Mouse (Mus musculus): Measurements from ENCODE around the gene Six3. TPM values are rescaled to one million over a fixed set of nuclear protein-coding genes. Genes with fewer than 3 reads are reported as not detected.

The Six3 gene
- total RNA-seq, 2 experiments from 2014 or later = 0.20 TPM; not detected in 1

- Histone ChIP-seq H3K4me3 (no peak overlapping the region), H3K27ac (no peak overlapping the region)
These were observed 10.6 kb downstream of the Six3 start for GRCm38 (mm10) chr17:85624051-85624420.

GRCm38 (mm10) chr17:85624981-85625940, 11.9 kb downstream of the Six3 start:
- H3K4me3 ChIP-seq = no peak overlapping the region

More at GRCm38 (mm10) chr17:85624051-85624420, 10.6 kb downstream of the Six3 start:
- DNase-seq (ENCODE audit: low spot score in 2 of 2) = no peak
- no peak for TF ChIP-seq CTCF (conservative IDR thresholded peaks at IDR 0.05)

GRCm38 (mm10) chr17:85626091-85626860, 12.9 kb downstream of the Six3 start:
- TF ChIP-seq CTCF (conservative IDR thresholded peaks at IDR 0.05) = no peak
- H3K4me3 ChIP-seq = no peak overlapping the region

More at GRCm38 (mm10) chr17:85624981-85625940, 11.9 kb downstream of the Six3 start:
- H3K27ac ChIP-seq = no peak overlapping the region
- no peak for TF ChIP-seq CTCF (conservative IDR thresholded peaks at IDR 0.05)
- DNase-seq (ENCODE audit: low spot score in 2 of 2) = no peak

GRCm38 (mm10) chr17:85627751-85628150, 14.3 kb downstream of the Six3 start:
- no peak for DNase-seq (ENCODE audit: low spot score in 2 of 2)
- TF ChIP-seq CTCF (conservative IDR thresholded peaks at IDR 0.05) = no peak
- Histone ChIP-seq H3K27ac (no peak overlapping the region), H3K4me3 (no peak overlapping the region)

More at GRCm38 (mm10) chr17:85626091-85626860, 12.9 kb downstream of the Six3 start:
- no peak for DNase-seq (ENCODE audit: low spot score in 2 of 2)
- no peak overlapping the region for H3K27ac ChIP-seq

- DNase-seq (ENCODE audit: low spot score in 2 of 2) = no peak
- no peak for TF ChIP-seq CTCF (conservative IDR thresholded peaks at IDR 0.05)
- no peak overlapping the region for H3K27ac ChIP-seq
- H3K4me3 ChIP-seq = no peak overlapping the region
These were observed 15.4 kb downstream of the Six3 start for GRCm38 (mm10) chr17:85628811-85629210.

GRCm38 (mm10) chr17:85629396-85629795, 16.0 kb downstream of the Six3 start:
- Histone ChIP-seq H3K27ac (no peak overlapping the region), H3K4me3 (no peak overlapping the region)
- DNase-seq (ENCODE audit: low spot score in 2 of 2) = no peak
- no peak for TF ChIP-seq CTCF (conservative IDR thresholded peaks at IDR 0.05)

- H3K4me3 ChIP-seq = no peak overlapping the region
- TF ChIP-seq CTCF (conservative IDR thresholded peaks at IDR 0.05) = no peak
- no peak overlapping the region for H3K27ac ChIP-seq
- DNase-seq (ENCODE audit: low spot score in 2 of 2) = no peak
These were observed 17.1 kb downstream of the Six3 start for GRCm38 (mm10) chr17:85630296-85631050.

GRCm38 (mm10) chr17:85631106-85631505, 17.7 kb downstream of the Six3 start:
- Histone ChIP-seq H3K4me3 (no peak overlapping the region), H3K27ac (no peak overlapping the region)
- TF ChIP-seq CTCF (conservative IDR thresholded peaks at IDR 0.05) = peak; percentile 59
- DNase-seq (ENCODE audit: low spot score in 2 of 2) = no peak

GRCm38 (mm10) chr17:85633619-85634018, 20.2 kb downstream of the Six3 start:
- TF ChIP-seq CTCF (conservative IDR thresholded peaks at IDR 0.05) = peak; percentile 74
- Histone ChIP-seq H3K27ac (no peak overlapping the region), H3K4me3 (no peak overlapping the region)
- DNase-seq (ENCODE audit: low spot score in 2 of 2) = peak; percentile 71 to 88

- Histone ChIP-seq H3K27ac (no peak overlapping the region), H3K4me3 (no peak overlapping the region)
- no peak for TF ChIP-seq CTCF (conservative IDR thresholded peaks at IDR 0.05)
- DNase-seq (ENCODE audit: low spot score in 2 of 2) = no peak
These were observed 24.5 kb downstream of the Six3 start for GRCm38 (mm10) chr17:85637876-85638275.

GRCm38 (mm10) chr17:85645312-85645711, 31.9 kb downstream of the Six3 start:
- Histone ChIP-seq H3K4me3 (no peak overlapping the region), H3K27ac (no peak overlapping the region)
- no peak for DNase-seq (ENCODE audit: low spot score in 2 of 2)
- TF ChIP-seq CTCF (conservative IDR thresholded peaks at IDR 0.05) = no peak
